Mouse (Mus musculus): Measurements from ENCODE around the gene Limk2. TPM values are rescaled to one million over a fixed set of nuclear protein-coding genes. Genes with fewer than 3 reads are reported as not detected.

Gene Limk2
- polyA plus RNA-seq (2015; fragmentation: Nextera tagmentation; extraction: Ambion mirVana), result 138 and 150 TPM in 2 replicates

- Histone ChIP-seq H3K4me1 (replicated peaks) (peaks cover 9% of the 10 kb centered on the region), H3K4me2 (peak within 1 kb of the TSS; percentile 77), H3K4me3 (peak within 1 kb of the TSS; percentile 68), H3K27me3 (no peaks in the 10 kb centered on the region), H3K27ac (peak within 1 kb of the TSS; percentile 79), H3K9me3 (no peaks in the 10 kb centered on the region), H3K36me3 (peaks cover 7% of the 10 kb centered on the region), H3K9ac (peak within 1 kb of the TSS; percentile 82)
- 3% methylated on average over 45 of the region's 45 CpGs for WGBS
- peak; percentile 92 for ATAC-seq (ENCODE audit: low FRiP score)
Measured at GRCm38 (mm10) chr11:3408997-3409732, at the start of gene Limk2. Limk2 (minus strand) TSS chr11:3409189.

- H3K27me3 ChIP-seq, result no peaks in the 10 kb centered on the region
- ATAC-seq (ENCODE audit: low FRiP score), result no peak
- peaks cover 16% of the 10 kb centered on the region for H3K36me3 ChIP-seq
- no peaks in the 10 kb centered on the region for H3K9me3 ChIP-seq
- H3K27ac ChIP-seq, result no peak overlapping the region
- H3K4me3 ChIP-seq, result no peak overlapping the region
- 84% methylated on average over 13 of the region's 13 CpGs for WGBS
- H3K9ac ChIP-seq, result no peak overlapping the region
- no peak overlapping the region for H3K4me2 ChIP-seq
- peaks cover 4% of the 10 kb centered on the region for H3K4me1 ChIP-seq (replicated peaks)
Measured at GRCm38 (mm10) chr11:3458428-3459104, 49.6 kb upstream of the Limk2 start.

- Histone ChIP-seq H3K27ac (no peak overlapping the region), H3K4me1 (replicated peaks) (peaks cover 16% of the 10 kb centered on the region), H3K4me2 (no peak overlapping the region), H3K9ac (no peak overlapping the region), H3K4me3 (no peak overlapping the region), H3K9me3 (no peaks in the 10 kb centered on the region), H3K27me3 (no peaks in the 10 kb centered on the region), H3K36me3 (peaks cover 16% of the 10 kb centered on the region)
- WGBS, result 19% methylated on average over 1 of the region's 1 CpGs
- no peak for ATAC-seq (ENCODE audit: low FRiP score)
Measured at GRCm38 (mm10) chr11:3456354-3456753, 47.4 kb upstream of the Limk2 start.

GRCm38 (mm10) chr11:3454506-3454905, 45.5 kb upstream of the Limk2 start:
- Histone ChIP-seq H3K9ac (no peak overlapping the region), H3K4me2 (no peak overlapping the region), H3K4me3 (no peak overlapping the region), H3K36me3 (peaks cover 16% of the 10 kb centered on the region), H3K9me3 (no peaks in the 10 kb centered on the region), H3K4me1 (replicated peaks) (peaks cover 26% of the 10 kb centered on the region), H3K27me3 (no peaks in the 10 kb centered on the region), H3K27ac (no peak overlapping the region)
- 98% methylated on average over 3 of the region's 3 CpGs for WGBS
- ATAC-seq (ENCODE audit: low FRiP score), result no peak

GRCm38 (mm10) chr11:3453467-3453866, 44.5 kb upstream of the Limk2 start:
- H3K27me3 ChIP-seq, result no peaks in the 10 kb centered on the region
- H3K9me3 ChIP-seq, result no peaks in the 10 kb centered on the region
- peak overlapping the region; percentile 67 for H3K4me3 ChIP-seq
- no peak for ATAC-seq (ENCODE audit: low FRiP score)
- H3K27ac ChIP-seq, result no peak overlapping the region
- H3K36me3 ChIP-seq, result peaks cover 16% of the 10 kb centered on the region
- peaks cover 26% of the 10 kb centered on the region for H3K4me1 ChIP-seq (replicated peaks)
- H3K9ac ChIP-seq, result peak overlapping the region; percentile 89
- 79% methylated on average over 6 of the region's 6 CpGs for whole genome bisulfite sequencing
- H3K4me2 ChIP-seq, result peak overlapping the region; percentile 91

GRCm38 (mm10) chr11:3452769-3453168, 43.8 kb upstream of the Limk2 start:
- peak overlapping the region; percentile 91 for H3K4me2 ChIP-seq
- H3K27ac ChIP-seq, result peak overlapping the region; percentile 90
- H3K4me1 ChIP-seq (replicated peaks), result peaks cover 26% of the 10 kb centered on the region
- H3K27me3 ChIP-seq, result no peaks in the 10 kb centered on the region
- no peaks in the 10 kb centered on the region for H3K9me3 ChIP-seq
- 0% methylated on average over 9 of the region's 9 CpGs for WGBS
- peak overlapping the region; percentile 67 for H3K4me3 ChIP-seq
- peaks cover 16% of the 10 kb centered on the region for H3K36me3 ChIP-seq
- peak overlapping the region; percentile 89 for H3K9ac ChIP-seq
- ATAC-seq (ENCODE audit: low FRiP score), result peak; percentile 77

GRCm38 (mm10) chr11:3452167-3452639, 43.2 kb upstream of the Limk2 start, which contains the start of gene Rnf185:
Rnf185 (minus strand) TSS chr11:3452363.
- Histone ChIP-seq H3K4me1 (replicated peaks) (peaks cover 26% of the 10 kb centered on the region), H3K27ac (peak within 1 kb of the TSS; percentile 90), H3K27me3 (no peaks in the 10 kb centered on the region), H3K9ac (peak within 1 kb of the TSS; percentile 89), H3K4me3 (peak within 1 kb of the TSS; percentile 67), H3K4me2 (peak within 1 kb of the TSS; percentile 91), H3K9me3 (no peaks in the 10 kb centered on the region), H3K36me3 (peaks cover 16% of the 10 kb centered on the region)
- ATAC-seq (ENCODE audit: low FRiP score), result peak; percentile 98
- under 1% methylated on average over 45 of the region's 45 CpGs for WGBS

GRCm38 (mm10) chr11:3451701-3452163, 42.7 kb upstream of the Limk2 start:
- peak overlapping the region; percentile 89 for H3K9ac ChIP-seq
- no peaks in the 10 kb centered on the region for H3K27me3 ChIP-seq
- ATAC-seq (ENCODE audit: low FRiP score), result peak; percentile 40
- peak overlapping the region; percentile 67 for H3K4me3 ChIP-seq
- H3K4me1 ChIP-seq (replicated peaks), result peaks cover 26% of the 10 kb centered on the region
- H3K36me3 ChIP-seq, result peaks cover 16% of the 10 kb centered on the region
- no peaks in the 10 kb centered on the region for H3K9me3 ChIP-seq
- 1% methylated on average over 20 of the region's 20 CpGs for WGBS
- H3K4me2 ChIP-seq, result peak overlapping the region; percentile 91
- peak overlapping the region; percentile 90 for H3K27ac ChIP-seq

- no peaks in the 10 kb centered on the region for H3K9me3 ChIP-seq
- H3K36me3 ChIP-seq, result peaks cover 3% of the 10 kb centered on the region; the same call in 1 of the 2 replicates
- no peak overlapping the region for H3K4me2 ChIP-seq
- no peak overlapping the region for H3K9ac ChIP-seq
- no peaks in the 10 kb centered on the region for H3K27me3 ChIP-seq
- no peak overlapping the region for H3K27ac ChIP-seq
- 92% methylated on average over 8 of the region's 8 CpGs for WGBS
- no peak for ATAC-seq (ENCODE audit: low FRiP score)
- no peak overlapping the region for H3K4me3 ChIP-seq
- H3K4me1 ChIP-seq (replicated peaks), result no peaks in the 10 kb centered on the region; the same call in none of the 2 replicates
Measured at GRCm38 (mm10) chr11:3444875-3445274, 35.9 kb upstream of the Limk2 start.

- Histone ChIP-seq H3K4me3 (no peak overlapping the region), H3K27ac (no peak overlapping the region), H3K4me1 (replicated peaks) (no peaks in the 10 kb centered on the region; the same call in 1 of the 2 replicates), H3K9me3 (no peaks in the 10 kb centered on the region), H3K4me2 (no peak overlapping the region), H3K36me3 (peaks cover 3% of the 10 kb centered on the region; the same call in 1 of the 2 replicates), H3K9ac (no peak overlapping the region), H3K27me3 (no peaks in the 10 kb centered on the region)
- ATAC-seq (ENCODE audit: low FRiP score), result no peak
- WGBS, result 93% methylated on average over 2 of the region's 2 CpGs
Measured at GRCm38 (mm10) chr11:3443091-3443490, 34.1 kb upstream of the Limk2 start.

- H3K9ac ChIP-seq, result no peak overlapping the region
- H3K9me3 ChIP-seq, result no peaks in the 10 kb centered on the region
- WGBS, result 77% methylated on average over 4 of the region's 4 CpGs
- no peak for ATAC-seq (ENCODE audit: low FRiP score)
- no peaks in the 10 kb centered on the region; the same call in 1 of the 2 replicates for H3K4me1 ChIP-seq (replicated peaks)
- no peak overlapping the region for H3K4me2 ChIP-seq
- no peak overlapping the region for H3K27ac ChIP-seq
- H3K36me3 ChIP-seq, result peaks cover 3% of the 10 kb centered on the region; the same call in 1 of the 2 replicates
- H3K4me3 ChIP-seq, result no peak overlapping the region
- H3K27me3 ChIP-seq, result no peaks in the 10 kb centered on the region
Measured at GRCm38 (mm10) chr11:3442677-3443076, 33.7 kb upstream of the Limk2 start.

- no peaks in the 10 kb centered on the region; the same call in 1 of the 2 replicates for H3K4me1 ChIP-seq (replicated peaks)
- peaks cover 3% of the 10 kb centered on the region; the same call in 1 of the 2 replicates for H3K36me3 ChIP-seq
- no peak overlapping the region for H3K9ac ChIP-seq
- H3K4me3 ChIP-seq, result no peak overlapping the region
- ATAC-seq (ENCODE audit: low FRiP score), result no peak
- no peak overlapping the region for H3K27ac ChIP-seq
- H3K4me2 ChIP-seq, result no peak overlapping the region
- H3K27me3 ChIP-seq, result no peaks in the 10 kb centered on the region
- no peaks in the 10 kb centered on the region for H3K9me3 ChIP-seq
Measured at GRCm38 (mm10) chr11:3441696-3442443, 32.9 kb upstream of the Limk2 start.
